Mouse (Mus musculus): Measurements from ENCODE around the gene Gm45337. TPM values are rescaled to one million over a fixed set of nuclear protein-coding genes. Genes with fewer than 3 reads are reported as not detected.
"Not testable (repeated sequence)": the region's sequence is repeated elsewhere in the genome, so short reads cannot be mapped to it uniquely, and the experiment has no call there.

Gm45337 gene
- polyA plus RNA-seq, 1 experiment: not detected

DNA sequence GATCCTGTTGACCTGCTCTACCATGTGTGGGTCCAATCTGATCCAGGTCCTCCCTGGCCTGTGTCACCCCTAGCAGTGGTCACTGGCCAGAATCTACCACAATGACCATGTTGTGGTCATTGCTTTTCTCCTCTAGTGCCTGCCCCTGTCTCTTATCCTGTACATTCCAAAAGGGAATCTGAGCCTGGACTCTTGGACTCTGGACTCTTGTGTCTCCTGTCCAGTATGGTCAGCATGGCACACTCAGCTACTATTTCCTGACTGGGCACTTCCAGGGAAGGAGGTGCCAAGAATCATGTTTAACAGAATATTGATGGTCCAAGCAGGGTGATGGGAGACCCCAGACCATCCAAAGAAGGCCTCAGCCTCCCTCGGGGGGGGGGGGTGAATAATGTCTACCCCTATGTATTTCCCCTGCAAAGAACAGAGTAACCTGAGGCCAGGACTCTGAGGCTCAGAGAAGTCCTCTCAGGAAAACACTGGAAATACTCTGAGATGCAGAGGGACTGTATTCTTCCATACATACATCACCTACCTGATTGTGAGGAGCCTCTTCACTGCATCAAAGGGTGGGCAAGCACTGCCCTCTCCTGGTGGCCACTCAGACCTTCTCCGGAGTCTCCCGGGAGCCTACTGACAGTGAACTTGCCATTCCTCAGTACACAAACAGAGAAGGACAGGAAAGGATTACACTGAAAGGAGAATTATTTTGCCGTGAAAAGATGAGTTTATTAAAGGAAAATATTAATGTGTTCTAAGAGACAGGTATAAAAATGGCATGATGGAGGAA is 10.0 kb downstream of the Gm45337 start:
- no peak for TF ChIP-seq GATA1 (IDR thresholded peaks at IDR 0.05; ENCODE audit: low read length)

DNA sequence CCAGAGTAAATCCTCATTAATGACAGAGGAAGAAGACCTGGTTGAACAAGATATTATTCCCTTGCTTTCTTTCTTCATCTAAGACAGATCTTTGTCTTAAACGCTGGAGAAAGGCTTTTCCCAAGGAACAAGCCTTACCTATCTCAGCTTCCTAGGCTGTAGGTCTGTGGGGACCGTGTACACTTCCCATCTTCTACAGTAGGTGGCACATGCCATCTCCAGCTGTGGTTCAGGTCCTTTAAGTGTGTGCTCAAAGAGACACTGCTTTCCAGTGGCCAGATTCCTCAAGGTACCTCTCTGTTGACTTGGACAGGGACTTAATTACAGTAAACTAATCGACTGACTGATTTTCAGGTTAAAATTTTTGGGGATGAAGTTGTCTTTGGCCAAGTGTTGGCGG is 15.6 kb downstream of the Gm45337 start:
- TF ChIP-seq GATA1 (IDR thresholded peaks at IDR 0.05; ENCODE audit: low read length): no peak

DNA sequence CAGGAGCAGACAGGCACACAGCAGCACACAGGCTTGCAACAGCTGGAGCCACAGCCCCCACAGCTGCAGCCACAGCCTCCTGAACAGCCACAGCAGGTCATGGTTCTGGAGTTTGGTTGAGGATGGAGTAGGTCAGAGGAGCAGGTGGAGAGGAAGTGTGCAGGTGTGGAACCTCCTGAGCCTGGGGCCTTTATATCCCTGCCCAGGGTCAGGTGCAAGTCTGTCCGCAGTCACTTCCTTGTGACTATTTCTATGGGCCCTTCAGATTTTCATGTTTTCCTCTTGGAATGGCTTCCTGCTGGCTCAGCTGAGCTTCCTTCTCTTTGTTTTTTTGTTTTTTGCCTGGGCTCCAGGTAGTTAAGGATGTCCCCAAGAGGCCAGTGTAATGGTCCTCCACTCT is 23.8 kb downstream of the Gm45337 start, which contains the start of gene Gm45618:
Gene Gm45618 (minus strand): TSS at position 101 of the 400 bp plus-strand sequence.
- not testable (repeated sequence) for TF ChIP-seq GATA1 (IDR thresholded peaks at IDR 0.05; ENCODE audit: low read length)

DNA sequence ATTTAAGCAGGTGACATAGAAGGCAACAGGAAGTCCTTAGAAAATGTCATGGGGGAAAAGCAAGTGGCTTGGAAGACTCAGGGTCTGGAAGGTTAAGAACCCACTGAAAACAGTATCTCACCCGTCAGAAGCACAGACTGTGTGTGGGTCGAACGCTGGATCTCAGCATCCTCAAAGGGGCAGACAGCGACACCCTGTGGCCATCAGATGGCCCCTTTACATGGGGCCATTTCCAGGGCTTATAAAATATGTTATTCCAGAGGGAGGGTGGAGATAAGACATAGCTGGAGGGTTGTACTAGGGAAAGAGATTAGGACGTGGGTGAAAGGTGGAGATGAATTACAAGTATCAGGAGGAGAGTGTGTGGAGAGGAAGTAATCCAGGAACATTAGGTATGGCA is 24.8 kb downstream of the Gm45337 start:
- TF ChIP-seq GATA1 (IDR thresholded peaks at IDR 0.05; ENCODE audit: low read length): no peak

DNA sequence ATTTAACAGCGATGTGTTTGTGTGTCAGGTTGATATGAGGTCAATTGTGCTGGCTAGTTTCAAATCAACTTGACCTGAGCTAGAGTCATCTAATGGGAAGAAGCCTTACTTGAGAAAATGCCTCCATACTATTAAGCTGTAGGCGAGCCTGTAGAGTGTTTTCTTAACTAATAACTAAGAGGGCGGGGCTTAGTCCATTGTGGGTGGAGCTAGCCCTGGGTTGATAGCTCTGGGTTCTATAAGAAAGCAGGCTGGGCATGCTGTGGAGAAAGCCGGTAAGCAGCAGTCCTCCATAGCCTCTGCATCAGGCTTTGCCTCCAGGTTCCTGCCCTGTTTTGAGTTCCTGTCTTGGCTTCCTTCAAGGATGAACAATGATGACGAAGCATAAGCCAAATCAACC is 39.7 kb downstream of the Gm45337 start:
- no peak for TF ChIP-seq GATA1 (IDR thresholded peaks at IDR 0.05; ENCODE audit: low read length)

DNA sequence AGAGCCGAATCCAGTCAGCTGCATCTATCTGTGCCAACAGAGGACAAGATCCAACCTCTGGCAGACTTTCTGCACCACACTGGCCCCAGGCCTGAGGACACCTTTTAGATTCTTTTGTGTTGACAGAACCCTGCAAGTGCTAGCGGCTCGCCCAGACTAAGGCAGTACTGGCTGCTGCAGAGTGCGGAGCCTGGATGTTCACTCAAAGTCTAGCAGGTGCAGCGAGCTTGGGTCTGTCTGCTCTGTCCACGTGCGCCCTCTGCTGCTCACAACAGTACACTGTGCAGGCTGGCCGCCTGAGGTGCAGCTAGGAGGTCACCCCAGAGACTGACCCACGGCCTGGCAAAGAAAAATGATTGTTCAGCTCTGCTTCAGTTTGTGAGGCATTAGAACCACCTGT is 46.6 kb downstream of the Gm45337 start:
- TF ChIP-seq GATA1 (IDR thresholded peaks at IDR 0.05; ENCODE audit: low read length): no peak

DNA sequence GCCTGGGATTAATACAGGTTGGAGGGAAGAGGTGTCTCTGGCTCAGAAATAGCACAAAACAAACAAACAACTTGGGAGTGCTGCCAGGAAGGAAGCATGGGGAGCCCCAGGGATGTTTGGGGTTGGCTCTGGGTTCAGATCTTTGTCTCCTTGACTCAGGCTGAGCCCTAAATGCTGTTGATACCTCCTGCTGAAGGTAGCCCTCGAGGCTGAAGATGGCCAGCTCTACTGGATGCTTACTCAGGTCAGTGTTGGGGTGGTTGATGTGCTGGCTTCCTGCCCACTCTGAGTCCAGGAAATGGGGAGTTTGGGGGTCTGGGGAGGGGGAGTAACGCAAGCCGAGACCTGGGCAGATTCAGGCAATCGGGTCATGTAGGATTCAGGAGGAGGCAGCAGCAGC is 47.7 kb downstream of the Gm45337 start:
- TF ChIP-seq GATA1 (IDR thresholded peaks at IDR 0.05; ENCODE audit: low read length): no peak

DNA sequence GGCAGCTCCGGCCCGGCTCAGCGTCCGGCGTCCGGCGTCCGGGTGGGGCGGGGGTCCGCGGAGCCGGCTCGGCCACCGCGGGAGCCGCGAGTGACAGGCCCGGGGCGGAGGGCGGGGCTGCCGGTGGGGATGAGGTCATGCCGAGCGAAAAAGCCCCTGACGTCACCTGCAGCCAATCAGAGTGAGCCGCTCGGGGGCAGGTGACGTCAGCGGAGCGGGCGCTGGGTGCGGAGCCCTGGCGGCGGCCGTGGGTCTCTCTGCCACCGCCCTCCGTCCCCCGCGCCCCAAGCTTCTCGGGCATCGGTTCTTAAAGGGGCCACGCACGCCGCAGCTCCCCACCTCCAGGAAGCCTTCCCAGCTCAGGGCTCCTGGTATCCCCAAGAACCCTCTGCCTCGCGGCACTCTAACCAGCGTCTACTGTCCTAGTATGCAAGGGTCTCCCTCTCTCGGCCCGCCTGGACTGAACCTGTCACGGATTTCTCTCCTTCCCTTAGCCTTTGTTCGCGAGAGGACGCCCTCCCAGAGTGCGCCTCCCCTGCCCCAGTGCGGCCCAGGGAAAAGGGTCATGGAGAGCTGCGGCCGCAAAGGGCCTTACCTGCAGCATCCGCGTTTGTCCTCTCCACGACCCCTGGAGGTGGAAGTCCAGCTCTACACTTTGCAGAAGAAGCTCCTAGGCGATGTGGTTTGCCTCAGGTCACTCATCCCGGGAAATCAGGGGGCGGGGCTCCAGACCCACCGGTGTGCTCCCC is 49.0 kb downstream of the Gm45337 start, which contains the start of gene Dusp8:
Gene Dusp8 (minus strand): TSS at position 661 of the 749 bp plus-strand sequence.
- TF ChIP-seq GATA1 (IDR thresholded peaks at IDR 0.05; ENCODE audit: low read length): no peak

DNA sequence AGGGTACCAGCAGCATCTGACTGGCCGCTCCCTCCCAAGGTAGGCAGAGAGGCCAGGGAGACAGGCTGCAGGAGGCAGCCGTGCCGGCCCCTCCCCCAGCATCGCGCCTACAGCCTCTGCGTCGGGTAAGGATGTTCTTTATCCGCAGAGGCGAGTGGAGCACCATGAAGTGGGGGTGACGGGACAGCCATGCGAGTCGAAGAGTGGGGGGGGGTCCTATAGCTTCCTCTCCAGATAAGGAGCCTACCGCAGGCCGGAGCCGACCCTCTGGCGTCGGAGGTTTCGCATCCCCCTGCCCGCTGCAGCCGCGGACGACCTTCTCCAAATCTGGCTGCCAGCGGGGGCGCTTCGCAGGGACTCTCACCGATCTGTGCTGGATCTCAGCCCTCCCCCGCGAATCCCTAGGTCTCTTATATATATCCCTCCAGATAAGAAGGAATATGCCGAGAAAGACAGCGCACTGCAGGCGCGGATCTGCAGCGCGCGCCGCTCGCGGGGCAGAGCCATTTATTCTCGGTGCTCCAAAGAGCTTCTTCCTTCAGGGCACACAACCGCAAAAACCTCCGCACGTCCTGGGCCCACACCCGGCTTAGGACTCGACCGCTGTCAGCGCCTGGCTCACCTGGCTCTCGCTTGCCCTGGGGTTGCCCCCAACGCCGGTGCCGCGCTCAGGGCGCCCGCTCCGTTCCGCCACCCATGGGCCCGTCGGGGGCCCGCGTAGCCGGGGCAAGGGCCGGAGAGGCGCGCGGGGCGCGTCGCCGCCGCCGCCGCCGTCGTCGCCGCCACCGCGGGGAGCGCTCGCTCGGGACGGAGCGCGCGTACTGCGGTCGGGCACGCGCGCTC is 49.9 kb downstream of the Gm45337 start:
- TF ChIP-seq GATA1 (IDR thresholded peaks at IDR 0.05; ENCODE audit: low read length): no peak

DNA sequence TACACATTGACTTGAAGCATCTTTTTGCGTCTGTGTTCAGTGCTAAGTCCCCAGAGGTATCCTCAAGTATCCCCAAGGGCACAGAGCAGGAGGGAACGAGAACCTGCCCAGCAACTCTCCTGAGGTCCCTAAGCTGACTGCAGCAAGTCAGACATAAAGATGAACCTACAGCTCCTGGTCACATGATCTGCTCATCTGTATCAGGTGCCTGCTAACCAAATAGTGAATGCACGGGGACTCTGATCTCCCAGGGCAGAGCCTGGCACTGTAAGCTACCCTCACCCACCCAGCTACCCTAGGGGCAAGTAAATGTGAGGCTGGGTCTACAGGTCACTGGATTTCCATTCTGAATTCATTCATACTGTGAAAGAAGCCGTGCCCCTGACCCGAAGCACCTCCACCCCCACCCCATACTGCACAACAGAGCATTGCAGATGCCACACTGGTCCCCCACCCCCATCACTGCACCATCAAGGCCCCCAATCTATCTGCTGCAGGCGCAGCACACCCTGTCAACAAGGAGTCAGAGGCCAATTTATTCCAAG is 50.6 kb downstream of the Gm45337 start:
- TF ChIP-seq GATA1 (IDR thresholded peaks at IDR 0.05; ENCODE audit: low read length): no peak

Other genes with a start within 250 kb of the Gm45337 start
- gene Tollip, start 226.1 kb downstream of the Gm45337 start, polyA plus RNA-seq (2012): 62.0 and 70.2 TPM in 2 replicates
- 0.02 TPM in 1 of 2 replicates, not detected in the other for gene Brsk2, start 194.9 kb downstream of the Gm45337 start, polyA plus RNA-seq (2012)
- 38.6 and 39.4 TPM in 2 replicates for gene Mob2, start 83.5 kb downstream of the Gm45337 start, polyA plus RNA-seq (2012)
- 0.24 and 0.28 TPM in 2 replicates for gene Dusp8, start 48.8 kb downstream of the Gm45337 start, polyA plus RNA-seq (2012)
- gene Gm45618, start 23.9 kb downstream of the Gm45337 start, polyA plus RNA-seq (2012): not detected in 2 replicates
- gene Gm39115, start 8.6 kb downstream of the Gm45337 start, polyA plus RNA-seq (2012): not detected in 2 replicates
- gene Gm29735, start 12.5 kb upstream of the Gm45337 start, polyA plus RNA-seq (2012): not detected in 2 replicates
- gene Gm4553, start 21.1 kb upstream of the Gm45337 start, polyA plus RNA-seq (2012): not detected in 2 replicates
- gene Krtap5-2, start 31.4 kb upstream of the Gm45337 start, polyA plus RNA-seq (2012): not detected in 2 replicates
- gene Gm10153, start 45.8 kb upstream of the Gm45337 start, polyA plus RNA-seq (2012): not detected in 2 replicates
- not detected in 2 replicates for gene Krtap5-3, start 56.8 kb upstream of the Gm45337 start, polyA plus RNA-seq (2012)
- gene Gm7579, start 67.3 kb upstream of the Gm45337 start, polyA plus RNA-seq (2012): not detected in 2 replicates
- gene Krtap5-5, start 85.4 kb upstream of the Gm45337 start, polyA plus RNA-seq (2012): not detected in 2 replicates
- gene Gm40460, start 96.5 kb upstream of the Gm45337 start, polyA plus RNA-seq (2012): not detected in 2 replicates
- not detected in 2 replicates for gene Gm2431, start 113.7 kb upstream of the Gm45337 start, polyA plus RNA-seq (2012)
- gene Gm4559, start 129.8 kb upstream of the Gm45337 start, polyA plus RNA-seq (2012): not detected in 2 replicates
- not detected in 2 replicates for gene Krtap5-1, start 152.5 kb upstream of the Gm45337 start, polyA plus RNA-seq (2012)
- gene Krtap5-4, start 158.9 kb upstream of the Gm45337 start, polyA plus RNA-seq (2012): not detected in 2 replicates
- gene Ifitm10, start 229.1 kb upstream of the Gm45337 start, polyA plus RNA-seq (2012): 0.06 TPM in 1 of 2 replicates, not detected in the other
- 24.2 and 26.1 TPM in 2 replicates for gene Gm49369, start 238.1 kb upstream of the Gm45337 start, polyA plus RNA-seq (2012)
- 33.0 and 46.6 TPM in 2 replicates for gene Ctsd, start 243.4 kb upstream of the Gm45337 start, polyA plus RNA-seq (2012)

Data from G1E-ER4 (cell line).